Mouse (Mus musculus) midbrain, postnatal 0 days (tissue): ENCODE results near the gene Scd4. TPM values are rescaled to one million over a fixed set of nuclear protein-coding genes. Genes with fewer than 3 reads are reported as not detected.

Experiments
- ATAC-seq: fragments of 200-750 bp; cut with Nextera tagmentation; 2 replicates; pipeline ENCODE4 v1.8.0; 2017; ENCODE audit warnings: moderate number of reproducible peaks, mild to moderate bottlenecking, moderate TSS enrichment, moderate library complexity; ENCODE audit not compliant: low FRiP score
- DNase-seq: peaks from one replicate; pipeline ENCODE4 v3.0.0-alpha.2; 2015; ENCODE audit warnings: low spot score
- H3K27ac ChIP-seq: fragments of 300-500 bp; sonication (generic); 2 replicates; pipeline ENCODE4 v1.5.1; 2014; ENCODE audit warnings: low read depth, mild to moderate bottlenecking, low read length, mixed read lengths
- H3K27me3 ChIP-seq: fragments of 300-500 bp; sonication (generic); 2 replicates; pipeline ENCODE4 v1.6.1; 2014; ENCODE audit warnings: low read length, control low read depth, mixed read lengths; ENCODE audit not compliant: insufficient read depth
- H3K36me3 ChIP-seq: fragments of 300-500 bp; sonication (generic); 2 replicates; pipeline ENCODE4 v1.6.1; 2014; ENCODE audit warnings: low read length, control low read depth, mixed read lengths; ENCODE audit not compliant: insufficient read depth
- H3K4me1 ChIP-seq: fragments of 300-500 bp; sonication (generic); 2 replicates; pipeline ENCODE4 v1.6.1; 2014; ENCODE audit warnings: mild to moderate bottlenecking, control low read depth, antibody characterized with exemption, low read length, mixed read lengths; ENCODE audit not compliant: insufficient read depth
- H3K4me2 ChIP-seq: fragments of 300-500 bp; sonication (generic); 2 replicates; pipeline ENCODE4 v1.6.1; 2014; ENCODE audit warnings: low read depth, mild to moderate bottlenecking, low read length, mixed read lengths; ENCODE audit not compliant: poor library complexity, severe bottlenecking
- H3K4me3 ChIP-seq: fragments of 300-500 bp; sonication (generic); 2 replicates; pipeline ENCODE4 v1.5.1; 2014; ENCODE audit warnings: low read depth, mild to moderate bottlenecking, low read length, moderate library complexity
- H3K9ac ChIP-seq: fragments of 300-500 bp; sonication (generic); replicated peaks from 2 replicates; pipeline ENCODE4 v1.6.1; 2014; ENCODE audit warnings: mild to moderate bottlenecking, low read length, moderate library complexity, mixed read lengths; ENCODE audit not compliant: poor library complexity, severe bottlenecking
- H3K9me3 ChIP-seq: fragments of 300-500 bp; sonication (generic); 2 replicates; pipeline ENCODE4 v1.6.1; 2016; ENCODE audit warnings: low read length, control low read depth
- CTCF ChIP-seq: IDR thresholded peaks from 2 replicates; pipeline ENCODE4 v1.5.1; 2016; ENCODE audit warnings: antibody characterized with exemption, mild to moderate bottlenecking
- WGBS: fragments of 180-500 bp; shearing (Covaris S2); extraction: QIAGEN DNeasy Blood & Tissue Kit; methylation state at CpG from one replicate; pipeline ENCODE4 v1.1.7; 2014; 5-methylcytosine and 5-hydroxymethylcytosine counted together
- polyA plus RNA-seq: library from polyadenylated mRNA; unstranded; fragments of >200 nt; fragmentation: Nextera tagmentation; extraction: Ambion mirVana; gene quantifications from 2 replicates; pipeline ENCODE4 v1.2.1, GENCODE M21; 2015
- total RNA-seq: library from RNA; depleted of rRNA; stranded (reverse); fragments of >200 nt; gene quantifications from 2 replicates; pipeline ENCODE4 v1.2.3, GENCODE M21; 2014

Gene Scd4
- total and polyA plus RNA-seq, 2 experiments from 2014 or later, result 0.17 to 0.44 TPM

DNA sequence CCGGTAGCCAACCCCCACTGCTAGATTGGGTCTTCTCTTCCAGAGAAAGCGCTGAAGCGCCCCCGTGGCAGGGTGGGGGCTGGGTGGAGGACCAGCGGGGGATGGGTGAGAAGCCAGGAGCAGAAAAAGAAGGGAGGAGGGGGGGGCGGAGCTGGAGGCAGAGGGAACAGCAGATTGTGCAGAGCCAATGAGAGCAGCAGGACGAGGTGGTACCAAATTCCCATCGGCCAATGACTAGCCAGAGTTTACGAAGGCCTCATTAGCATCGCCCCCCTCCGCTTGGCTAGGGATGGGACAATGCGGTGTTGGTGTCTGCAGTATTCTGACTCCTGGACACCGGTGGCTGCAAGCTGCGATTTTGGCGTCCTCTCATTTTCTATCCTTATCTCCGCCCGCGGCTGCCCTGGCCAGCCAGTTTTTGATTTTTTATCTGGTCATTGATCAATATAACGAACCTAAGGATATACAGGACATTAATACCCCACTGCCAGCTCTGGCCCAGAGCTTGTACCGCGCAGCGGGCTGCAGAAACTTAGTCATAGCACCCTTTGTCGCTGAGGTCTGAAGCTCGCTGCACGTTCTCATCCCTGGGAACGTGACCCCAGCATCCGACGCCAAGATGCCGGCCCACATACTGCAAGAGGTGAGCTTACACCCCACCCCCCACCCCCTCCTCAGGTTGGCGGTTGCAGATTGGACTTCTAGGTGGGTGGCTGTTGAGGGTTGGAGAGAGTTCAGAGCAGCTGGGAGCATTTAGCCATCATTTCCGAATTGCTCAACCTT lies 38.9 kb upstream of the Scd4 start:
- Histone ChIP-seq H3K36me3 (peaks cover 14% of the 10 kb centered on the region), H3K9me3 (no peaks in the 10 kb centered on the region), H3K4me2 (peak overlapping the region; percentile 100), H3K9ac (peak overlapping the region; percentile 95), H3K4me3 (peak overlapping the region; percentile 92), H3K4me1 (peaks cover 31% of the 10 kb centered on the region), H3K27me3 (no peaks in the 10 kb centered on the region), H3K27ac (peak overlapping the region; percentile 99)
- TF ChIP-seq CTCF, result peak; percentile 24; the same call in 1 of the 2 replicates
- under 1% methylated on average over 30 of the region's 31 CpGs for WGBS
- DNase-seq (peak; percentile 100), ATAC-seq (peak; percentile 96)

DNA sequence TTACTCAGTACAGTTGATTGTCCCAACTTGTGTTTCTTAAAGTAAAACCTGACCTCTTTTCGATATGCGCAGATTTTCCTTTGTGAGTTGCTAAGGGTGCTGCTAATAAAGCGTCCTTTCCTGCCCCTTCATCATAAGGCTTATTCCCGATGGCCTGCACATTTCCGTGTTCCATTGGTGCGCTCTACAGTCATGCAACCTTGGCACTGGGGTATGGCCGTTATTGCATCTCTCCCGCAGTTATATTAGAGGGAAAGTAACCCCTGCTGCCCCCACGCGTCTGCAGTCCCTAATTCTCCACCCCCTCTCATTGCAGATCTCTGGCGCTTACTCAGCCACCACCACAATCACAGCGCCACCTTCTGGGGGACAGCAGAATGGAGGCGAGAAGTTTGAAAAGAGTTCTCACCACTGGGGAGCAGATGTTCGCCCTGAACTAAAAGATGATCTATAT lies 38.3 kb upstream of the Scd4 start:
- TF ChIP-seq CTCF, result peak; percentile 98
- peak overlapping the region; percentile 100 for H3K4me2 ChIP-seq
- peak; percentile 94 for DNase-seq
- H3K9me3 ChIP-seq, result no peaks in the 10 kb centered on the region
- peak; percentile 71 for ATAC-seq
- H3K36me3 ChIP-seq, result peaks cover 16% of the 10 kb centered on the region
- H3K4me3 ChIP-seq, result peak overlapping the region; percentile 92
- peak overlapping the region; percentile 99 for H3K27ac ChIP-seq
- 1% methylated on average over 14 of the region's 14 CpGs for WGBS
- peak overlapping the region; percentile 95 for H3K9ac ChIP-seq
- H3K4me1 ChIP-seq, result peaks cover 34% of the 10 kb centered on the region
- H3K27me3 ChIP-seq, result no peaks in the 10 kb centered on the region

DNA sequence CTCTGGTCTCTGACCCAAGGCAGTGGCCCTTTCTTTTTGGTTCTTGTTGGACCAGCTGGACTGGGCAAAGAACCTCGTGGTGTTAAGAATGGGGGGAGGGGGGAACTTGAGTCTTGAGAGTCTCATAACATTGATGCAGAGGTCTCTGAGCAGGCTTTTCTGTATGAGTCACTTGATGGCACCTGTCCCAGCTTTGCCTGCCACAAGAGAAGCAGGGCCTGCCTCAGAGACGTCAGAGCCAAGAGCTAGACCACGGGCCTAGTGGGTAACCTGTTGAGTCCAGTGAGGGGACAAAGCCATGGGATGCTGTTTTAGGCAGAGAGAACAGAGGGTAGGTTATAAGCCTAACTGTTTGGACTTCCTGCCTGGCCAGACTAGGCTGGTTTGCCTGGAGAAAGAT lies 37.6 kb upstream of the Scd4 start:
- TF ChIP-seq CTCF, result no peak
- H3K36me3 ChIP-seq, result peaks cover 21% of the 10 kb centered on the region
- H3K9ac ChIP-seq, result peak overlapping the region; percentile 95
- no peaks in the 10 kb centered on the region for H3K27me3 ChIP-seq
- no peak overlapping the region for H3K27ac ChIP-seq
- WGBS, result 6% methylated on average over 3 of the region's 3 CpGs
- peak; percentile 46 for DNase-seq
- H3K4me3 ChIP-seq, result peak overlapping the region; percentile 92
- ATAC-seq, result no peak
- H3K9me3 ChIP-seq, result no peaks in the 10 kb centered on the region
- H3K4me1 ChIP-seq, result peaks cover 34% of the 10 kb centered on the region
- H3K4me2 ChIP-seq, result peak overlapping the region; percentile 100

DNA sequence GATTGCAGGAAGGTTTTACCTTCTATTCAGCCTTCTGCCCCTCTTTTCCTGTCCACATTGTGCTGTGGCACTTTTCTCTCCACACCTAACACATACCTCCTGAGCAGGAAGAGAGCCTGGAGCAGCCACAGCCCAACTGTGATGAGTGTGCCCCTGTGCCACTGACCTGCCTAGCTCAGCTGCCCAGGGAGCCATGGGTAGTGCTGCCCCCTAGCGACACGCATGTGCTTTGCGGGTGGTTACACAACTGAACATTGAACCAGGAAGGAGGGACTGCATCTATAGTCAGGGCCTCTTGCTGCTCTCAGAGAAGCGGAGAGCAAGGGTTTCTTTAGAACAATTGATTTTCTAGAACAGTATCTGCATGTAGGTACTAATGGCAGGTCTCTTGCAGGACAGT lies 37.2 kb upstream of the Scd4 start:
- Histone ChIP-seq H3K4me2 (peak overlapping the region; percentile 100), H3K27me3 (no peaks in the 10 kb centered on the region), H3K27ac (no peak overlapping the region), H3K9ac (peak overlapping the region; percentile 95; the same call in 1 of the 2 replicates), H3K4me3 (peak overlapping the region; percentile 92), H3K36me3 (peaks cover 26% of the 10 kb centered on the region), H3K4me1 (peaks cover 34% of the 10 kb centered on the region), H3K9me3 (no peaks in the 10 kb centered on the region)
- DNase-seq, result peak; percentile 81
- 4% methylated on average over 4 of the region's 4 CpGs for WGBS
- peak; percentile 98 for TF ChIP-seq CTCF
- 0 out of 2 replicates have a peak, but pooled peaks have one; percentile 24 for ATAC-seq

DNA sequence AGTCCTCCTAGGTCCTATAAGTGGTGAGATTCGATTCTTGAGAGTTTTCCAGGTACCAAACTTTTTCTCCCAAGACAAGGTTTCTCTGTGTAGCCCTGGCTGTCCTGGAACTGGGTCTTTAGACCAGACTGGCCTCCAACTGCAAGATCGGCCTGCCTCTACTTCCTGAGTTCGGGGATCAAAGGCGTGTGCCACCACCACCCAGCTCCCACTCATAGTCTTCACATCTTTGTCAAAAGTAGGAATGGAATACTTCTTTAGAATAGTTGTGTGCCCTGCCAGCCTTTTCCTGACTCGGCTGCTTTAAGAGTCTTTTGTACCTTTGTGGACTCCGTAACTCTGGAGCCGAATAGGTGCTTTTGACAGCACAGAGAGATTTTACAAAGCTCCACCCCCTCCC lies 36.7 kb upstream of the Scd4 start:
- Histone ChIP-seq H3K27me3 (no peaks in the 10 kb centered on the region), H3K4me2 (peak overlapping the region; percentile 100), H3K9me3 (no peaks in the 10 kb centered on the region), H3K36me3 (peaks cover 30% of the 10 kb centered on the region), H3K9ac (peak overlapping the region; percentile 95), H3K27ac (no peak overlapping the region), H3K4me3 (peak overlapping the region; percentile 92), H3K4me1 (peaks cover 34% of the 10 kb centered on the region)
- WGBS, result 14% methylated on average over 7 of the region's 7 CpGs
- no peak for TF ChIP-seq CTCF
- DNase-seq (no peak), ATAC-seq (no peak)
